Mouse (Mus musculus) heart, postnatal 36 days (tissue): Measurements from ENCODE around the gene Gdf1. TPM values are rescaled to one million over a fixed set of nuclear protein-coding genes. Genes with fewer than 3 reads are reported as not detected.

Experiments
- DNase-seq, 2 experiments: peaks; one replicate each; pipeline ENCODE4 v3.0.0; 2021 to 2022
- intact Hi-C: fragments of 180-260 bp; cut with DNase I; formaldehyde crosslinking; loops from one replicate; pipeline ENCODE4 v1.15.1; 2025
- total RNA-seq, 2 experiments: library from RNA; stranded (reverse); gene quantifications; 2 replicates each; pipeline ENCODE4 v1.2.3; 2021

The Gdf1 gene
- total RNA-seq, 2 experiments from 2014 or later: not detected

- intact Hi-C loops: no loop called here
- DNase-seq: no peak
Measured at GRCm38 (mm10) chr8:70329835-70330740, 471 bp downstream of the Gdf1 start.

DNA sequence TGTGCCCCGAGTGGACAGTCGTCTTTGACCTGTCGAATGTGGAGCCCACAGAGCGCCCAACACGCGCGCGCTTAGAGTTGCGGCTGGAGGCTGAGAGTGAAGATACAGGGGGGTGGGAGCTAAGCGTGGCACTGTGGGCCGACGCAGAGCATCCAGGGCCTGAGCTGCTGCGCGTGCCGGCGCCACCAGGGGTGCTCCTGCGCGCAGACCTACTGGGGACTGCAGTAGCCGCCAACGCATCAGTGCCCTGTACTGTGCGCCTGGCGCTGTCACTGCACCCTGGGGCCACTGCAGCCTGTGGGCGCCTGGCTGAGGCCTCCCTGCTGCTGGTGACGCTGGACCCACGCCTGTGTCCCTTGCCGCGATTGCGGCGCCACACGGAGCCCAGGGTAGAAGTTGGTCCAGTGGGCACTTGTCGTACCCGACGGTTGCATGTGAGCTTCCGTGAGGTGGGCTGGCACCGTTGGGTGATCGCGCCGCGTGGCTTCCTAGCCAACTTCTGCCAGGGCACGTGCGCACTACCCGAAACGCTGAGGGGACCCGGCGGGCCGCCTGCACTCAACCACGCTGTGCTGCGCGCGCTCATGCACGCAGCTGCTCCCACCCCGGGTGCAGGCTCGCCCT is 1.2 kb downstream of the Gdf1 start:
- no peak for DNase-seq
- intact Hi-C loops: no loop called here

GRCm38 (mm10) chr8:70331526-70331925 is 1.9 kb downstream of the Gdf1 start:
- DNase-seq: no peak

GRCm38 (mm10) chr8:70332070-70332877 is 2.7 kb downstream of the Gdf1 start:
- DNase-seq: peak; percentile 58 to 63

More at GRCm38 (mm10) chr8:70331526-70331925, 1.9 kb downstream of the Gdf1 start:
- intact Hi-C loops: no loop called here

DNA sequence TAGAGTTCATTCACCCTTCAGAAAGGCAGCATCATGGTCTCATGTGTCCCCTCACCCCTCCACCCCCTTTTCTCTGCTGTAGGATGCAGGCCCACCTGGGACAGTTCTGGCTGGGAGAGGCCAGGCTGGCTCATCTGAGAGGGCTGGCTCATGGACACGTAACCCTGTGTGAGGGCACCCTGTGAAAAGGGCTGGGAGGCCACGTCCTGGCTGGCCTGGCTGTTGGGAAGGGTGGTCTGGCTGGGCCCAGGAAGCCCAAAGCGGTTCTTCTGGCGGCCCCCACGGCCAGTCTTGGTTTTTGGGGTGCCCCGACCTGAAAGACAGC is 3.2 kb downstream of the Gdf1 start:
- intact Hi-C loops: no loop called here
- no peak for DNase-seq

More at GRCm38 (mm10) chr8:70332070-70332877, 2.7 kb downstream of the Gdf1 start:
- intact Hi-C loops: no loop called here

DNA sequence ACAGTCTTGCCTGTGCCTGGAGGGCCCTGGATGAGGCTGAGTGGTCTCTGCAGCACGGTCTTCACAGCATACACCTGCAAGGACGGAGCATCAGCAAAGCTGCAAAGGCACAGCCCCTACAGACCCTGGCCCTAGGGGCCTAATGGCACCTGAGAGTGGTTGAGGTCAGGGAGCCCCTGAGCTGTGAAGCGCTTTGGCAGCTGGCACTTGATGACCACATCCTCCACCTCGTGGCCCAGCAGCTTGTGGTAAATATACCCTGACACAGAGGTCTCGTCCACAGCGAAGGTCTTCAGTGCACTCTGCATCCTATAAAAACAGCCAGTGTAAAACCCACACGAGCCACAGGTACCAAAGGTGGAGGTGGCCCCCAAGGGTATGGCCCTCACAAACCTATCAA is 9.3 kb downstream of the Gdf1 start:
- intact Hi-C loops: no loop called here
- DNase-seq: no peak

DNA sequence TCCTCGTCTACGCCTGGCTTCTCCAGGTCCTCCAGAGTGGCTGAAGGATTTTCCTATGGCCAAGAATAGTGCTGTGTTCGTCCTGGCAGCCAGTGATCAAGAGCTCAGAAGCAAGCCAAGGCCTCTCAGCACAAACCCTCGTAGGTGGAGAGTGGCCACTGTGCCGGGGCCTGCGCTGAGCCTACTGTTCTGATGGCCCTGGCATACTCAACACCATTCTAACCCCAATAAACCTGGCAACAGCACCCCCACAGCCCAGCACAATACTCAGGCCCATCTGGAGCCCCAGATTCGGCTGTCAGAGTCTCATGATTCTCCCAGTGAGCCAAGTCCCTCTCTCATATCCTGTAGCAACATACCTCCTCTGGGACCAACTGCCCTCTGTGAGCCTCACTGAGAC is 11.0 kb downstream of the Gdf1 start:
- intact Hi-C loops: no loop called here
- no peak for DNase-seq

DNA sequence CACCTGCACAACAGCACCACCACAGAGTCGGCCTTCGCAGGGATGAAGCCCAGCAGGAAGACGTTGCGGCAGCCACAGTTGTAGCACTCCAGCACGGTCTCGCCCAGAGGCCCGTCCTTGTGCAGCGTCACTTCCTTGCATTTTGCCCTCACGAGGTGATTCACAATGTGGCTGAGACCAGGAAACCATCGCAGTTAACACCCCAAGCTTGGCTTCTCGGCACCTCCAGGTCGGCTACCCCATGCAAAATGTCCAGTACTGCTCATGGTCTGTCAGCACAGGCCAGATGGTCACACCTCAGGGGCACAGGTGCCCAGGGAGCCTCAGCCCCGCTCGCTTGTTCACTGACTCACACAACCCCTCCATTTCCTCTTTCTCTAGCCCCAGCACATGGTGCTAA is 12.4 kb downstream of the Gdf1 start:
- intact Hi-C loops: no loop called here

DNA sequence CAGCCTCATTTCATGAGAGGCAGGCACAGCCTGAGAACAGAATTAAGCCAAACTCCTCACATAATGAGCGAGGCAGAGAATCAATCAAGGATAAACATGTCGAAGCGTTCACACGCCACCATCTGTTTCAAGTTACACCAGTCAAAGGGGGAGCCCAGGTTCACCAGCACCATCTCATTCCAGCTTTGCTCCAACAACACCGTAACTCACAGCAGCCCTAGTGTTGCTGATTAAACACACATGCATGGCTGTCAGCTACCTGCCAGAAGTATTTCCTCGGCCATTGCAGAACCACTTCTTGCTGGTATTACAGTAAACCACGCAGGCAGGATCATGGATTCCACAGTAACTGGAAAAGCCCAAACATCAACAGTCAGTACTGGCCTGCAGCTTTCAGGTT is 13.5 kb downstream of the Gdf1 start:
- no peak for DNase-seq
- intact Hi-C loops: no loop called here

More for the DNA sequence above, 12.4 kb downstream of the Gdf1 start:
- no peak for DNase-seq

DNA sequence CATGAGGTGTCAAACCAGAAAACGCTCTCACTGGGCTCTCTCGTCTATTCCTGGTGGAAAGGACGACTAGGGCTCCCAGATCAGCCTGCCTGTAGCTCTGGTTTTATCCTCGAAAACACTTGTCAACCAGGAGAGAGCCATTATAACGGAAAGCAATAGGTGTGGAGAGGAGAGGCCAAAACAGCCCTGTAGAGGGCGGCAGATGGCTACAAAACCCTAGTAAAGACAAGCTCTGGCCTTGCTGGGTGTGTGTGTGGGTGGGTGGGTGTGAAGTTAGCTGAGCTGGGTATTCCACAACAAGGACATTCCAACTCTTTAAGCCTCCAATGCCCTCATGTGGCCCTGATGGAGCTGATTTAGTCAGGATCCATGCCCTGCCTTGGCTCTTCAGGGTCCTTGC is 14.1 kb downstream of the Gdf1 start:
- peak in 1 of 2 experiments; percentile 35 for DNase-seq
- intact Hi-C loops: no loop called here

DNA sequence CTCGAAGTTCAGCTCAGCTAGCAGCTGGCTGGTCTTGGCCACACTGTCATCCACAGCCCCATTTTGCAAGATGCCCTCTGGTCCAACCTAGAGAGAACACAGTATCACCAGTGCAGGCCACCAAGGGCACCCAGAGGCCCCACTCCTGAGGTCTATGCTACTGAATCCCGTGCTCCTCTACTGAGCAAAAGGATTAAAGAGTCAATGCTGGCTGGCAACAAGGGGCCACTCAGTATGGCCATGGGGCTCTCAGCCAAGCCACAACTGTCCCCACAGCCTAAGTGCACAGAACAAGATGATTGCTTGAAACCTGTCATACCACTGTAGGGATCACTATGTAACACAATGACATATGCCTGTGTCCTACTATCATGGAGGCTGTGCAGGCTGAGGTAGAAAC is 14.7 kb downstream of the Gdf1 start:
- no peak for DNase-seq
- intact Hi-C loops: no loop called here

- intact Hi-C loops: no loop called here
- DNase-seq: no peak
Measured at GRCm38 (mm10) chr8:70347443-70347842, 17.8 kb downstream of the Gdf1 start.

DNA sequence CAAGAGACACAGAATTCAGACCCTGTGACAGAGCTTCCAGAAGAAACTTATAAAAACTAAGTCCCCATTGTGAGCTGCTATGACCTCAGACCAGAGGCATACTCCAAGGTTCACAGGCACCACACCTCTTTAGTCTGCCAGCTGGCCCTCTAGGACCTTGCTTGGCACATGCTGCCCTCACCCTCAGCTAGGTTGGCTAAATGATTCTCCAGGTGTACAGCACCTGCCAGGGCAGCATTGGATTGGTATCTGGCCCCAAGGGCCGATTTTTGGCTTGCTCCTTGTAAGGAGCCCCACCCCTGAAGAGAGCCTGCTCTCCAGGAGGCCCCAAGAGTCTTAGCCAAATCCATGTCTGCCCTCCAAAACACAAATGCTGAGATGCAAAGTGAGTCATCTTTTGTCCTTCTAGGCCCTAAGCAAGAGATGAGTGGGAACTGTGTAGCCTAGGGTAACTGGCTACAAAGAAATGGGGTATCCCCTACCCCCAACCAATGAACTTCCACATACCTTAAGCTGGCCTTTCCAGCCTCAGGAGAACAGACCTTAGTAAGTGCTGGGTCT is 18.3 kb downstream of the Gdf1 start:
- intact Hi-C loops: no loop called here
- DNase-seq: no peak

DNA sequence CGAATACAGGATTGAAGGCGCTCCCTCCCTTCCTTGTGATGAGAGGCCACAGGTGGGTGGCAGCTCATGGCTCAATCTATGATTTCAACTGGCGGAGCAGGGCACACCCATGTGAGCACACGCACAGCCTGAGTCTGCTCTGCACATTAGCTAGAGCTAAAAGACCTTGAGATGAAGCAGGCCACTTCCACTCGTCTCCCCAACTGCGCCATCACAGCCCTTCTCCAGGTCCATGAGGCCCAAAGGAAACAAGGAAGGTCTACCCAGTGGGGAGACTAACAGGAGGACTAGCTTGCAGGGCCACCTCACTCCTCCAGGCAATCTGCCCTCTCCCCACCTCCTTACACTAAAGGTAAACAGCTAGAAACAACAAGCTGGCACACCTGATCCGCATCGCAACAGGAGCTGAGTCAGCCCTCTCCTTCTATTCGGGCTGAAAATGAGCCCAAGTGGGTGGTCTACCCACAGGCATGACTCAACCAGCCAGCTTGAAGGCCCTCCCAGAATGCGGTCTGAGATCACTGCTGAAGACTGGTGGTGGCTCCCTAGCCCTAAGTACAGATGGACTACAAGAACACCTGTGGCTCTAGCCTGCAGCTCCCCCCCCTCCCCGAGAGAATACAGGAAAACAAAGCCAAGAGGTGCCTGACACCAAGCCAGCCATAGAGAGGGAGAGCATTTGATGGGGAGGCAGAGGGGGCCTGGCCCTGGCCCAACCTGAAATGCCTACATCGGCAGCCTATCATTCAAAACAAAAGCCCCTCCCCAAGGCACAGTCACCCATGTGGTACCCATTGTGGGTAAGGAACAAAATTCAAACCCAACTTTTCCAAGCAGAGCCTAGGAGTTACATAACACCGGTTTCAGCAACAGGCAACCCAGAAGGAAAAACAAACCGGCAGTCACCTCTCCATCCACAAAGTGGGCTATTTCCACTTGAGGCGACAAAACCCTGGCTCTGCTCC is 21.7 kb downstream of the Gdf1 start:
- intact Hi-C loops: no loop called here
- DNase-seq: no peak

DNA sequence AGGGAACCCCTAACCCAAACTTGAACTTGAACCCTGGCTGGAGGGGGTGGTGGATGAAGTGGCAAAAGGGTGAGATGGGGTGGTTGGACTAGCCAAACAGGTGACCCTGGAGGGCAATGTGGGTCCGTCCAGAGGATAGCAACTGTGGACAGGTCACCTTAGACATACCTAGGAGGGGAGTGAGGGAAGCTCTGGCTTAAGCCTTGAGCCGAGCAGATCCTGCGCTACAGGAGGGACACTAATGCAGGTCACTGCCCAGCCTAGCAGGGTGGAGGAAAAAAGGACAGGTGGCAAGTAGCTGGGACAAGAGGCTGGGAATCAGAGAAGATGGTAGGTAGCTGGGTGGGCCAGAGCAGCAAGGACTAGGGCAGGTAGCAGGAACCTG is 22.4 kb downstream of the Gdf1 start:
- intact Hi-C loops: no loop called here
- DNase-seq: no peak

- no peak for DNase-seq
- intact Hi-C loops: no loop called here
Measured at GRCm38 (mm10) chr8:70352657-70353151, 23.1 kb downstream of the Gdf1 start.

- intact Hi-C loops: no loop called here
- peak; percentile 100 for DNase-seq
Measured at GRCm38 (mm10) chr8:70353194-70353817, 23.7 kb downstream of the Gdf1 start, which contains the start of gene Upf1. TSS of gene Upf1 (minus strand) at chr8:70353278.

DNA sequence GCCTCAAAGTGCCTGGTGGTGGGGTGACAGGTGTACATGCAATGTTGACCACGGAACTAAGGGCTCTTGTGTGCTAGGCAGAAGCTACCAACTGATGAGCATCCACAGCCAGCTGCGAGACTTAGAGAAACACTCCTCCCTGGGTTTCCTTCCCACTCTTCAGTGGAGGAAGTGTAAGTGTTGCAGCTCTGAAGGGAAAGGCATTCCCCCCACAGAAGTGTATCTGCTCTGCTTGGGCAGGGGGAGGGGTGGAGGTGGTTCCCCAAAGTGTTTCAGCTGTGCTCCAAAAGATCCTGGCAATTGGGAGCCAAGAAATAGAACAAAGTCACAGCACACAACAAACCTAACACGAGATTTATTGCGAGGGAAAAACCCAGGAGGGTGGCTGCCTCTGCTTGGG is 24.4 kb downstream of the Gdf1 start:
- intact Hi-C loops: no loop called here
- no peak for DNase-seq

DNA sequence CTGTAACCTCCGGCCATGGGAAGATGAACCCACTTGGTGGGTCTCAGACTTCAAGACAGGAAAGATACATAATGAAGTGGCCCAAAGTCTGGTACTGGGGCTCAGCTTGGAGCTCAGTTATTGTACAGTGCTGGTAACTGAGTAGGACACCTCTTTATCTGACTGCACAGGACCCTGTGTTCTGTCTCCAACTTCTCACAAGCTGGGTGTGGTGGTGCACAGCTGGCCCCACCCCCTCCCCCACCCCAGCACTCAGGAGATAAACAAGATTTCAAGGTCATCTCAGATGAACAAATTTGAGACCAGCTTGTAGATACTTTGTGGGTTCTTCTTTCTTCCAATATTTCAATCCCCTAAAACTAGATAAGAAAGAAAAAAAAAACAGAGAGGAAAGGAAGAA is 26.5 kb downstream of the Gdf1 start:
- intact Hi-C loops: no loop called here
- DNase-seq: no peak
